Mouse (Mus musculus): Measurements from ENCODE around the gene Nfyc.

Gene Nfyc

GRCm38 (mm10) chr4:120825100-120825553 lies 6.2 kb downstream of the Nfyc start:
- peak; percentile 90 to 91 for DNase-seq

GRCm38 (mm10) chr4:120822191-120822911 lies 9.0 kb downstream of the Nfyc start:
- DNase-seq: no peak

GRCm38 (mm10) chr4:120819871-120820270 lies 11.5 kb downstream of the Nfyc start:
- no peak for DNase-seq

- DNase-seq: no peak
Measured at GRCm38 (mm10) chr4:120819296-120819695, 12.1 kb downstream of the Nfyc start.

GRCm38 (mm10) chr4:120817951-120818350 lies 13.4 kb downstream of the Nfyc start:
- DNase-seq: no peak

GRCm38 (mm10) chr4:120817002-120817774 lies 14.2 kb downstream of the Nfyc start:
- no peak for DNase-seq

GRCm38 (mm10) chr4:120815622-120816334 lies 15.6 kb downstream of the Nfyc start:
- peak; percentile 45 to 75 for DNase-seq

- DNase-seq: no peak
Measured at GRCm38 (mm10) chr4:120815163-120815562, 16.2 kb downstream of the Nfyc start.

- DNase-seq: no peak
Measured at GRCm38 (mm10) chr4:120814171-120814570, 17.2 kb downstream of the Nfyc start.

- DNase-seq: no peak
Measured at GRCm38 (mm10) chr4:120813762-120814161, 17.6 kb downstream of the Nfyc start.

- DNase-seq: no peak
Measured at GRCm38 (mm10) chr4:120805816-120806215, 25.6 kb downstream of the Nfyc start.

GRCm38 (mm10) chr4:120801446-120801845 lies 29.9 kb downstream of the Nfyc start:
- no peak for DNase-seq

- DNase-seq: no peak
Measured at GRCm38 (mm10) chr4:120800691-120801090, 30.7 kb downstream of the Nfyc start.

- DNase-seq: no peak
Measured at GRCm38 (mm10) chr4:120799680-120800166, 31.6 kb downstream of the Nfyc start.

GRCm38 (mm10) chr4:120797985-120798725 lies 33.2 kb downstream of the Nfyc start:
- no peak for DNase-seq

GRCm38 (mm10) chr4:120796687-120797086 lies 34.7 kb downstream of the Nfyc start:
- no peak for DNase-seq

GRCm38 (mm10) chr4:120795646-120796045 lies 35.7 kb downstream of the Nfyc start:
- no peak for DNase-seq

- no peak for DNase-seq
Measured at GRCm38 (mm10) chr4:120792918-120793317, 38.5 kb downstream of the Nfyc start.

GRCm38 (mm10) chr4:120790027-120790426 lies 41.3 kb downstream of the Nfyc start:
- no peak for DNase-seq

- no peak for DNase-seq
Measured at GRCm38 (mm10) chr4:120755801-120756200, 75.6 kb downstream of the Nfyc start.

GRCm38 (mm10) chr4:120755299-120755698 lies 76.1 kb downstream of the Nfyc start:
- DNase-seq: peak; percentile 35 to 40

- DNase-seq: no peak
Measured at GRCm38 (mm10) chr4:120749601-120750000, 81.8 kb downstream of the Nfyc start.
